Mouse (Mus musculus) limb, embryonic 10.5 days (tissue): ENCODE measurements around the gene Rplp1. TPM values are rescaled to one million over a fixed set of nuclear protein-coding genes. Genes with fewer than 3 reads are reported as not detected.

ENCODE experiments used
- DNase-seq: peaks from one replicate; pipeline ENCODE4 v3.0.0-alpha.2; 2017; ENCODE audit warnings: low spot score
- H3K27ac ChIP-seq: fragments of 300-500 bp; sonication (generic); 2 replicates; pipeline ENCODE4 v1.5.1; 2016; ENCODE audit warnings: mild to moderate bottlenecking
- H3K27me3 ChIP-seq: fragments of 300-500 bp; sonication (generic); 2 replicates; pipeline ENCODE4 v1.6.1; 2016; ENCODE audit warnings: low read depth, mild to moderate bottlenecking; ENCODE audit not compliant: poor library complexity, severe bottlenecking
- H3K36me3 ChIP-seq: fragments of 300-500 bp; sonication (generic); 2 replicates; pipeline ENCODE4 v1.6.1; 2016; ENCODE audit warnings: mild to moderate bottlenecking, moderate library complexity
- H3K4me1 ChIP-seq: fragments of 300-500 bp; sonication (generic); 2 replicates; pipeline ENCODE4 v1.6.1; 2016
- H3K4me3 ChIP-seq: fragments of 300-500 bp; sonication (generic); 2 replicates; pipeline ENCODE4 v1.5.1; 2016; ENCODE audit warnings: mild to moderate bottlenecking, moderate library complexity
- H3K9me3 ChIP-seq: fragments of 300-500 bp; sonication (generic); replicated peaks from 2 replicates; pipeline ENCODE4 v1.6.1; 2016; ENCODE audit warnings: mild to moderate bottlenecking
- WGBS: fragments of 180-500 bp; shearing (Covaris S2); methylation state at CpG from one replicate; pipeline ENCODE4 v1.1.7; 2016; 5-methylcytosine and 5-hydroxymethylcytosine counted together
- polyA plus RNA-seq: library from polyadenylated mRNA; unstranded; fragments of >200 nt; fragmentation: Nextera tagmentation; extraction: Ambion mirVana; gene quantifications from 2 replicates; pipeline ENCODE4 v1.2.1, GENCODE M21; 2016

Gene Rplp1
- polyA plus RNA-seq, 1 experiment from 2014 or later = 1,122 TPM

DNA sequence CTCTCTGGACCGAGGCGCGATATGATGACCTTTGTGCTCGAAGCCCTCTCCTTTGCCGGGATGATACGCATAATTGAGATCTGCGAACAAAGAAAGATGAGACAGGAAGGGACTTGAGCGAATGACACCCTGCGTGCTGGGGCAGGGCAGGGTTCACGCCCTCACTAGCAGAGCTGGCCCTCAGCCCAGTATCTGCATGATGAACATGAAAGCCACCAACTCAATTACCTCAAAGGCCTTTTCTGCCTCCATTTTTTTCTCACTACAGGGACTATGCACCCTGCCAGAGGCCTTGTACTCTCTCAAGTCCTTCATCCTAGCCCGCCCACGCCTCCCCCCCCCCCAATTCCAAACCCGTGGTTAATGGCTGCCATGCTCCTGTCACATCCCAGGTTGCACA lies 29.4 kb downstream of the Rplp1 start:
- Histone ChIP-seq H3K4me3 (no peak overlapping the region), H3K36me3 (no peaks in the 10 kb centered on the region), H3K4me1 (peaks cover 20% of the 10 kb centered on the region), H3K27me3 (no peaks in the 10 kb centered on the region), H3K27ac (0 out of 2 replicates have a peak overlapping the region, but pooled peaks have one; percentile 7), H3K9me3 (no peaks in the 10 kb centered on the region)
- WGBS = 79% methylated on average over 13 of the region's 13 CpGs
- DNase-seq = no peak

DNA sequence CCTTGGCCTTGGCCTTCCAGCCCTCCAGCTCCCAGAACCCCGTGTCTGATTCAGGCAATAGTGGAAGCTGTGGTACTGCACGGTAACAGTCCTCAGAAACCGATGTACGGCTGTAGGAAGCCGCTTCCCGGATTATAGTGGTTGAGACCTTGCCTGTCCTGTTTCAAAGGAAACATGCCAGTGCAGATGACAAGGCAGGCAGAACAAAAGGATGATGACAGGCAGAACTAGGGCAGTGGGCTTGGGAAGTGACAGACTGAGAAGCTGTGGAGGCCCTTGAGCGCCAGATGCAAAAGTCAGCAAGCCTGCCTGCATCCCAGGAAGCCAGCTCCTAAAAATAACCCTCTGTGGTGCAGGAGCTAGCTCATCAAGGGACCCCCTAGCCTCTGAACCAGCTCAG lies 30.0 kb downstream of the Rplp1 start:
- 85% methylated on average over 7 of the region's 7 CpGs for WGBS
- no peak overlapping the region for H3K4me3 ChIP-seq
- no peaks in the 10 kb centered on the region for H3K27me3 ChIP-seq
- no peaks in the 10 kb centered on the region for H3K9me3 ChIP-seq
- peaks cover 20% of the 10 kb centered on the region for H3K4me1 ChIP-seq
- no peaks in the 10 kb centered on the region for H3K36me3 ChIP-seq
- peak overlapping the region; percentile 7; the same call in 1 of the 2 replicates for H3K27ac ChIP-seq
- no peak for DNase-seq

DNA sequence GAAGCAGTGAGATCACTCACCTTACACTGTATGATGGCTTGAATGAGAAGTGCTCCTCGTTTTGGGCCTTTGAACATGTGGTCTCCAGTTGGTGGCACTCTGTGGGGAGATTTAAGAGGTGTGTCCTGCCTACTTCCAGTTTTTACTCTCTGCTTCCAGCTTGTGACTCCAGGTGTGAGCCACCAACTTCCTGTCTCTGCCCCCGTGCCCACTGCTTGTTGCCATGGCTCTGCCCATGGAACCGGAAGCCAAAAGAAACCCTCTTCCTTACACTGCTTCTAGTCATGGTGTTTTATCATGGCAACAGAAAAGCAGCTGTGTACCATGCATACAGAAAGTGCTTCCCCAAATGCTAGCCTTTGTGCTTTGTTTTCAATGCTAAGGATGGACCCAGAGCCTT lies 32.2 kb downstream of the Rplp1 start:
- Histone ChIP-seq H3K4me1 (peaks cover 32% of the 10 kb centered on the region), H3K27me3 (peaks cover 17% of the 10 kb centered on the region), H3K36me3 (no peaks in the 10 kb centered on the region), H3K27ac (no peak overlapping the region), H3K9me3 (no peaks in the 10 kb centered on the region), H3K4me3 (no peak overlapping the region)
- 64% methylated on average over 3 of the region's 3 CpGs for WGBS
- DNase-seq = no peak

DNA sequence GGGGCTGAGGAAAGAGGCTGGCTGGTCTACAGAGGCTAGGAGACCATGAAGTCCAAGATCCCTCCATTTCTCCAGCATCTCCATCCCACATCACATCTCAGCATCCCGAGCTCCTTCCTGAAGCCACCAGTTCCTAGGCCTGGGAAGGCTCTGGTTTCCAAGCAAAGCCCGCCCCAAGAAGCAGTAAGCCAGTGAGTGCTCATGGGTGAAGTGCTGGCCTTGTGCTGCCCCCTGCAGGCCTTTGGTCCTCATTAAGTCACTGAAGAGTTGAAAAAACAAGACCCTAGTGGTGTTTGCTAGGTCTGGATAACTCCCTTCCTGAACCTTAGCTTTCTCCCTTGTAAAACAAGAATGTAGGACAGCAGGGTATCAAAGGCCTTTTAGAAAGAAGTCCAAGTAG lies 35.5 kb downstream of the Rplp1 start:
- DNase-seq = peak; percentile 88
- peaks cover 24% of the 10 kb centered on the region for H3K27me3 ChIP-seq
- H3K27ac ChIP-seq = no peak overlapping the region
- WGBS = 25% methylated on average over 2 of the region's 2 CpGs
- no peaks in the 10 kb centered on the region for H3K9me3 ChIP-seq
- no peak overlapping the region for H3K4me3 ChIP-seq
- H3K4me1 ChIP-seq = peaks cover 59% of the 10 kb centered on the region
- no peaks in the 10 kb centered on the region for H3K36me3 ChIP-seq

DNA sequence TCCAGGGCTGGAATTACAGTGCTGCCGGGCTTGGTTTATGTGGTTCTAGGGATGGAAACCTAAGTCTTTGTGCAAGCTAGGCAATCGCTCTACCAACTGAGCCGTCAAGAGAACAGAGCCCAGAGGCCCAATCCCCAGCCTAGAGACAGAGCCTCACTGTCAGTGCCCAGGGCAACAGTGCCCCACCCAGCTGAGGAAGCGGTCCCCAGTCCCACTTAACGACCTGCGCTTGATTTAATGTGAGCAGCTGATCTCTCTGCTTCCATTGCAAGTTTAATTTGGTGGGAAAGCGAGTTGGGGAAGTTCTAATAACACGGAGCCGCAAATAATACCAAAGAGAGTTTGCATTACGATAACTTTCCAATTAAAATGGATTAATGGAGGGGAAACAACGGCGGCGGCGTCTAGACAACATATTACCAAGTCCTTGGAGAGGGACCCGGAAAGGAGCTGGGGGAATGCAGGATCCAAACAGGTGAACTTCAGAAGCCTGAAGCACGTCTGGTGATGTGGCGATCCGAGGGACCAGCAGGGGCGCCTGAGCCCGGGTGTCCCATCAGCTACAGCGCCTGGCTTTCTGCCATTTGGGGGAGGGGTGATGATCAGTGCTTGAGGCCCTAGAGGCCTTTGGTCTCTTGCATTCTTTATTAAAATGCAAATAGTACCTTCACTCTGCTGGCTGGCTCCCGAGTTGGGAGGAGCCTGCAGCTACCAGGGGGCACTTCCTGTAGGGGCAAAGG lies 36.8 kb downstream of the Rplp1 start:
- Histone ChIP-seq H3K4me1 (peaks cover 69% of the 10 kb centered on the region), H3K27ac (0 out of 2 replicates have a peak overlapping the region, but pooled peaks have one; percentile 17), H3K36me3 (no peaks in the 10 kb centered on the region), H3K27me3 (peaks cover 24% of the 10 kb centered on the region), H3K4me3 (0 out of 2 replicates have a peak overlapping the region, but pooled peaks have one; percentile 11), H3K9me3 (no peaks in the 10 kb centered on the region)
- DNase-seq = no peak
- WGBS = 14% methylated on average over 22 of the region's 22 CpGs

DNA sequence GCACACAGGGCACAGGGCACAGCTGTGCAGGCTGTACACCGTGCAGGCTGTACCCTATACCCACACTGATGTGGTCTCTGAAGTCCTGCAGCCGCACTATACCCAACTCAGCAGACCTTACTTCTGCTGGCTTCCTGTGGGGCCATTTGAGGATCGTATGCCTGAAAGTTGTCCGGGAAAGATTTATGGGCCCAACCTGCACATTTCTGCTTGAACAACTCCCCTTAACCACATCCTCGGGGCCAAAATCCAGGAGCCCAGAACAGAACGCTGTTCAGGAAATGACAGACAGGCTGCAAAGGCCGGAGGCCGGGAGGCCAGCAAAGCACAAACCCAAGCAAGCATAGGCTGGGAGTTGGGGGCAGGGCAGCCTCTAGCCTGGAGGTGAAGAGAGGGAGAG lies 41.0 kb downstream of the Rplp1 start:
- Histone ChIP-seq H3K27ac (peak overlapping the region; percentile 75), H3K4me1 (peaks cover 70% of the 10 kb centered on the region), H3K4me3 (no peak overlapping the region), H3K9me3 (no peaks in the 10 kb centered on the region), H3K36me3 (no peaks in the 10 kb centered on the region), H3K27me3 (peaks cover 19% of the 10 kb centered on the region)
- 14% methylated on average over 8 of the region's 8 CpGs for WGBS
- DNase-seq = peak; percentile 71

DNA sequence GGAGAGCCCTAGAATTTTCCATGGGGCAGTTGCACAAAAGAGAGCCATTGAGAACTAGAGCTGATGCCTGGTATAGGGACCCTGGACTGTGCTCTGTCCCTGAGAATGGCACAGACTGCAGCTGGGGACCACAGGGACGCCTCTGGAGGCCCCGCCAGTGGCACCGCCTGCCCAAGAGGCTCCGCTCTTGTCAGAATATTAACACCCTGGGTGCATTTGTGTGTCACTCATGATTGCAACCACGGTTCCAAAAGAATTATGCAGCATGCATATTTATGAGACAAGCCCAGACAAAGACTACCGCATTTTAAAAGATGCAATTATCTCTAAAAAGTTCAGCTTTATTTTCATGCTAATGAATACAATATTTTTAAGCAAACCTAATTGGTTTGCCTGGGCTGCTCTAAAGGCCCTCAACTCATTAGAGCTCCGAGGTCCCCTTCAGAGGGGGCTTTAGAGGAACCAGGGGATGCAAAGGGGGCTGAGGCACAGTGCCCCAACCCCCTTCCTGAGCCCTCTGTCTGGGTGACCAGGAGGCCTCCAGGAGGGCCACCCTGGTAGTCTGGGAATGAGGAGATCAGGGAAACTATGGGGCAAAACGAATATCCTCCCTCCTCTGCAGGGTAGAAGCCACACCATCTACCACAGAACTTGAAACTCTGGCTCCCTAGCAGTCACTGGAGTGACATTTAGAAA lies 41.9 kb downstream of the Rplp1 start:
- Histone ChIP-seq H3K4me3 (no peak overlapping the region), H3K27me3 (peaks cover 13% of the 10 kb centered on the region), H3K9me3 (no peaks in the 10 kb centered on the region), H3K36me3 (no peaks in the 10 kb centered on the region), H3K4me1 (peaks cover 61% of the 10 kb centered on the region), H3K27ac (peak overlapping the region; percentile 75)
- WGBS = 56% methylated on average over 8 of the region's 8 CpGs
- DNase-seq = no peak

DNA sequence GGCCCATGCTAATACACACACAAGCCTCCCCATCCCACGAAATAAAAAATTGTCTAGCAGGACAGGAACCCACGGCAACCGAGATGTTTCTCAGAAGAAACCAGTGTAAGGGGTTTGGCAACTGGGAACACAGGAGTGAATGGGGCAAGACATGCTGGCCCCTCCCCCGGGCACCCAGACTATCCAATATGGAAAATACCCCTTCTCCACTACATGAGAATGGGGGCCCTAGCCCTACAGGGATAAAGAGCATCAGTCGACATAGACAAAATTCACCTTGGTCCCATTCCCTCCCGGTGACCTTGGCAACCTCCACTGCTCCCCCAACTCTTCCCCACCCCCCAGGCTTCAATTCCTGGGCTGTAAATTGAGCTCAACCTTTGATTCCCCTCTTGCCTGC lies 42.5 kb downstream of the Rplp1 start:
- H3K36me3 ChIP-seq = no peaks in the 10 kb centered on the region
- no peak for DNase-seq
- H3K4me1 ChIP-seq = peaks cover 55% of the 10 kb centered on the region
- no peaks in the 10 kb centered on the region for H3K9me3 ChIP-seq
- 79% methylated on average over 6 of the region's 6 CpGs for WGBS
- no peak overlapping the region for H3K4me3 ChIP-seq
- H3K27me3 ChIP-seq = peaks cover 8% of the 10 kb centered on the region
- H3K27ac ChIP-seq = peak overlapping the region; percentile 75; the same call in 1 of the 2 replicates

DNA sequence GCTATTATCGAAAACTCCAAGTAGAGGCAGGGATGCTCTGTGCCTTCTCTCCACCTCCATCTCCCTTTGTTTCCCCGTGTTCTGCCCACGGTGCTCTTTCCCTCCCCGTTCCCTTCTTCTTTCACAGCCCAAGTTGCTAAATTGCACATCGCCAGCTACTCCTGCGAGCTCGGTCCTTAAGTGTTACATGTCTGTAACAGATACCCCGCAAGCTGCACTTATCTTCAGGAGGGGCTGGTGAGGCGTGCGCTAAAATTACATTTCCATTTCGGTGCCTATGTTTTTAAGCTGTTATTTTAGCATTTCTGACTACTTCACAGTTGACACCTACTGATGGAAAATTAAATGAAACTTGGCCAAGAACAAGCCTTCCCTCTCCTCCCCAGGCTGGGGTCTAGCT lies 46.7 kb downstream of the Rplp1 start:
- Histone ChIP-seq H3K9me3 (no peaks in the 10 kb centered on the region), H3K27ac (no peak overlapping the region), H3K36me3 (no peaks in the 10 kb centered on the region), H3K4me1 (peaks cover 28% of the 10 kb centered on the region), H3K4me3 (no peak overlapping the region), H3K27me3 (0 out of 2 replicates have a peak, but pooled peaks cover 4% of the 10 kb centered on the region)
- no peak for DNase-seq
- WGBS = 82% methylated on average over 11 of the region's 11 CpGs

Other genes with a start within 250 kb of the Rplp1 start
- 102 and 117 TPM in 2 replicates for gene Kif23, start 32.2 kb upstream of the Rplp1 start, polyA plus RNA-seq
- 0.87 and 1.1 TPM in 2 replicates for gene Paqr5, start 112.3 kb upstream of the Rplp1 start, polyA plus RNA-seq
- gene Glce, start 208.1 kb upstream of the Rplp1 start, polyA plus RNA-seq = 22.9 and 27.5 TPM in 2 replicates